Mouse (Mus musculus): ENCODE data around the gene Skint6.
"Not testable (repeated sequence)": the region's sequence is repeated elsewhere in the genome, so short reads cannot be mapped to it uniquely, and the experiment has no call there.

The Skint6 gene

GRCm38 (mm10) chr4:113286873-113287272 is at the start of gene Skint6:
Gene Skint6 (minus strand): TSS chr4:113286973.
- no peak for DNase-seq (ENCODE audit: low spot score in 2 of 2)

GRCm38 (mm10) chr4:113320911-113321310 is 34.1 kb upstream of the Skint6 start:
- no peak for DNase-seq (ENCODE audit: low spot score in 2 of 2)

GRCm38 (mm10) chr4:113301773-113302473 is 15.2 kb upstream of the Skint6 start:
- DNase-seq (ENCODE audit: low spot score in 2 of 2) = no peak

- DNase-seq (ENCODE audit: low spot score in 2 of 2) = no peak
Measured at GRCm38 (mm10) chr4:113263363-113264060, 23.3 kb downstream of the Skint6 start.

GRCm38 (mm10) chr4:113245808-113246207 is 41.0 kb downstream of the Skint6 start:
- DNase-seq (ENCODE audit: low spot score in 2 of 2) = no peak

GRCm38 (mm10) chr4:113067621-113068020 is 219.2 kb downstream of the Skint6 start:
- DNase-seq (ENCODE audit: low spot score in 2 of 2) = no peak

- DNase-seq (ENCODE audit: low spot score in 2 of 2) = not testable (repeated sequence)
Measured at GRCm38 (mm10) chr4:112979160-112979559, 307.6 kb downstream of the Skint6 start.

- DNase-seq (ENCODE audit: low spot score in 2 of 2) = no peak
Measured at GRCm38 (mm10) chr4:112790646-112791045, 496.1 kb downstream of the Skint6 start.

GRCm38 (mm10) chr4:112774766-112775165 is 512.0 kb downstream of the Skint6 start, which contains the start of gene Skint10:
Gene Skint10 (minus strand): TSS chr4:112774866.
- no peak for DNase-seq (ENCODE audit: low spot score in 2 of 2)
